Mouse (Mus musculus) heart, adult 2 months (tissue): ENCODE measurements at regions not wholly inside any gene's neighbourhood (a gene's known extent, or its start where the extent isn't known, plus 50 kb on each side); places are given as distances from the start of the nearest gene placed in this dataset.

Experiments used
- CTCF ChIP-seq: fragments of 200-600 bp; IDR thresholded peaks from 2 replicates; pipeline ENCODE4 v1.8.1; 2022; ENCODE audit warnings: antibody characterized with exemption, mild to moderate bottlenecking, moderate library complexity
- POLR2A ChIP-seq: fragments of 200-500 bp; IDR thresholded peaks from 2 replicates; pipeline ENCODE4 v1.6.1; 2011; ENCODE audit warnings: mild to moderate bottlenecking, low read depth, low read length, control low read depth; ENCODE audit not compliant: insufficient read depth

- TF ChIP-seq CTCF (no peak), POLR2A (no peak)
Measured at GRCm38 (mm10) chr6:121533521-121533920, 60.0 kb upstream of the Iqsec3 start.
